Mouse (Mus musculus) gastrocnemius, adult 2 months (tissue): ENCODE data around the gene Olfr1312. TPM values are rescaled to one million over a fixed set of nuclear protein-coding genes. Genes with fewer than 3 reads are reported as not detected.
"Not testable (repeated sequence)": the region's sequence is repeated elsewhere in the genome, so short reads cannot be mapped to it uniquely, and the experiment has no call there.

ENCODE experiments used
- DNase-seq: peaks from one replicate; pipeline ENCODE4 v3.0.0; 2022
- H3K27ac ChIP-seq: fragments of 200-600 bp; 2 replicates; pipeline ENCODE4 v1.8.1; 2022; ENCODE audit warnings: mild to moderate bottlenecking
- H3K4me3 ChIP-seq: fragments of 200-600 bp; 2 replicates; pipeline ENCODE4 v1.8.1; 2022; ENCODE audit warnings: mild to moderate bottlenecking, moderate library complexity
- CTCF ChIP-seq: fragments of 200-600 bp; IDR thresholded peaks from 2 replicates; pipeline ENCODE4 v1.8.1; 2022; ENCODE audit warnings: antibody characterized with exemption, mild to moderate bottlenecking, moderate library complexity
- intact Hi-C: fragments of 180-260 bp; cut with DNase I; formaldehyde crosslinking; loops from one replicate; pipeline ENCODE4 v1.15.1; 2025
- long read RNA-seq, 2 experiments: library from polyadenylated mRNA; stranded (forward); transcript quantifications; one replicate each; pipeline ENCODE4 v2.0.0; 2021
- total RNA-seq, 2 experiments: library from RNA; stranded (reverse); gene quantifications; 2 replicates each; pipeline ENCODE4 v1.2.3; 2021

The Olfr1312 gene
- not detected for total RNA-seq
- long read RNA-seq, experiment 1 = 0 reads
- long read RNA-seq, experiment 2 = 0 reads

- no peak for DNase-seq
- H3K4me3 ChIP-seq = no peak within 1 kb of the TSS
- no peak within 1 kb of the TSS for H3K27ac ChIP-seq
- TF ChIP-seq CTCF = no peak
- intact Hi-C loops = no loop called here
Observed at GRCm38 (mm10) chr2:112050138-112050537, at the start of gene Olfr1312. Gene Olfr1312, minus strand, starts transcription at chr2:112050238.

- DNase-seq = no peak
Observed at GRCm38 (mm10) chr2:112096681-112097080, 46.6 kb upstream of the Olfr1312 start, which contains the start of gene Olfr1314. Gene Olfr1314, minus strand, starts transcription at chr2:112096781.

GRCm38 (mm10) chr2:112077743-112078142 lies 27.7 kb upstream of the Olfr1312 start, which contains the start of gene Olfr1313:
Gene Olfr1313, minus strand, starts transcription at chr2:112077843.
- H3K27ac ChIP-seq = no peak within 1 kb of the TSS
- no peak within 1 kb of the TSS for H3K4me3 ChIP-seq
- TF ChIP-seq CTCF = no peak
- intact Hi-C loops = no loop called here
- no peak for DNase-seq

More at GRCm38 (mm10) chr2:112096681-112097080, 46.6 kb upstream of the Olfr1312 start, which contains the start of gene Olfr1314:
- intact Hi-C loops = no loop called here
- no peak within 1 kb of the TSS for H3K4me3 ChIP-seq
- H3K27ac ChIP-seq = no peak within 1 kb of the TSS
- TF ChIP-seq CTCF = no peak

- DNase-seq, H3K4me3 ChIP-seq, intact Hi-C loops, H3K27ac ChIP-seq: not testable (repeated sequence)
Observed at GRCm38 (mm10) chr2:112026971-112027370, 23.1 kb downstream of the Olfr1312 start.

- Histone ChIP-seq H3K27ac (no peak within 1 kb of the TSS), H3K4me3 (no peak within 1 kb of the TSS)
- no peak for DNase-seq
- no peak for TF ChIP-seq CTCF
- intact Hi-C loops = no loop called here
Observed at GRCm38 (mm10) chr2:112024312-112024711, 25.7 kb downstream of the Olfr1312 start, which contains the start of gene Olfr1311. Gene Olfr1311, minus strand, starts transcription at chr2:112024412.

GRCm38 (mm10) chr2:112014900-112015299 lies 35.1 kb downstream of the Olfr1312 start:
- no peak for TF ChIP-seq CTCF
- Histone ChIP-seq H3K27ac (no peak overlapping the region), H3K4me3 (no peak overlapping the region)
- no peak for DNase-seq
- intact Hi-C loops = no loop called here

- no peak for DNase-seq
- intact Hi-C loops = no loop called here
- TF ChIP-seq CTCF = no peak
- H3K27ac ChIP-seq = no peak within 1 kb of the TSS
- H3K4me3 ChIP-seq = no peak within 1 kb of the TSS
Observed at GRCm38 (mm10) chr2:112012608-112013007, 37.4 kb downstream of the Olfr1312 start, which contains the start of gene Olfr1310. Gene Olfr1310, minus strand, starts transcription at chr2:112012708.

GRCm38 (mm10) chr2:111990181-111990580 lies 59.9 kb downstream of the Olfr1312 start, which contains the start of gene Olfr1309:
Gene Olfr1309, minus strand, starts transcription at chr2:111990281.
- DNase-seq = no peak
- intact Hi-C loops = no loop called here
- no peak within 1 kb of the TSS for H3K27ac ChIP-seq
- no peak for TF ChIP-seq CTCF
- H3K4me3 ChIP-seq = no peak within 1 kb of the TSS

Other genes with a start within 250 kb of the Olfr1312 start
- gene Olfr1303, start 229.9 kb downstream of the Olfr1312 start, total RNA-seq = not detected
- not detected for gene Olfr1305, start 173.1 kb downstream of the Olfr1312 start, total RNA-seq
- gene Olfr1306, start 134.0 kb downstream of the Olfr1312 start, total RNA-seq = not detected
- gene Olfr1307, start 100.8 kb downstream of the Olfr1312 start, total RNA-seq = not detected
- not detected for gene Olfr1308, start 85.3 kb downstream of the Olfr1312 start, total RNA-seq
- gene Olfr1309, start 60.0 kb downstream of the Olfr1312 start, total RNA-seq = not detected
- gene Olfr1310, start 37.5 kb downstream of the Olfr1312 start, total RNA-seq = not detected
- gene Olfr1311, start 25.8 kb downstream of the Olfr1312 start, total RNA-seq = not detected
- gene Olfr1313, start 27.6 kb upstream of the Olfr1312 start, total RNA-seq = not detected
- gene Olfr1314, start 46.5 kb upstream of the Olfr1312 start, total RNA-seq = not detected
- gene Olfr1315-ps1, start 65.2 kb upstream of the Olfr1312 start, total RNA-seq = not detected
- gene Olfr1316, start 84.7 kb upstream of the Olfr1312 start, total RNA-seq = not detected
- not detected for gene Olfr1317, start 90.1 kb upstream of the Olfr1312 start, total RNA-seq
- not detected for gene Olfr1318, start 104.0 kb upstream of the Olfr1312 start, total RNA-seq
- gene Lpcat4, start 189.2 kb upstream of the Olfr1312 start, total RNA-seq = 1 to 10 TPM in 1 of 2 experiments, under 1 TPM in 1; 0.99 to 1.5 TPM
- not detected for gene Nutm1, start 209.1 kb upstream of the Olfr1312 start, total RNA-seq
- 10 to 100 TPM; 51.6 to 64.3 TPM for gene Nop10, start 211.7 kb upstream of the Olfr1312 start, total RNA-seq
- 10 to 100 TPM; 25.5 to 26.6 TPM for gene Slc12a6, start 215.6 kb upstream of the Olfr1312 start, total RNA-seq
- 1 to 10 TPM in 1 of 2 experiments, under 1 TPM in 1; 0.71 to 1.8 TPM for gene Gm21985, start 216.1 kb upstream of the Olfr1312 start, total RNA-seq